Mouse (Mus musculus) adrenal gland, adult 18-20 months (tissue): Measurements from ENCODE around the gene Eef1akmt4. TPM values are rescaled to one million over a fixed set of nuclear protein-coding genes. Genes with fewer than 3 reads are reported as not detected.
"Not testable (repeated sequence)": the region's sequence is repeated elsewhere in the genome, so short reads cannot be mapped to it uniquely, and the experiment has no call there.

ENCODE experiments used
- DNase-seq, 2 experiments: peaks; one replicate each; pipeline ENCODE4 v3.0.0; 2021 to 2022; ENCODE audit warnings: low spot score in 2 of 2
- microRNA-seq, 2 experiments: library from miRNA; unstranded; fragments of <30 nt; microRNA quantifications; one replicate each; pipeline ENCODE4 v1.2.0; 2021; ENCODE audit warnings: borderline number of aligned reads in 2 of 2
- total RNA-seq, 2 experiments: library from RNA; stranded (reverse); gene quantifications; 1 replicate in 1 of 2; 2 replicates in 1 of 2; pipeline ENCODE4 v1.2.3; 2021

The Eef1akmt4 gene
- total RNA-seq, 2 experiments from 2014 or later, result 9.4 to 10.2 TPM

GRCm38 (mm10) chr16:20621991-20622685 is 10.7 kb downstream of the Eef1akmt4 start:
- peak; percentile 73 to 80 for DNase-seq

GRCm38 (mm10) chr16:20623211-20623610 is 11.8 kb downstream of the Eef1akmt4 start:
- DNase-seq, result no peak

GRCm38 (mm10) chr16:20628871-20629391 is 17.5 kb downstream of the Eef1akmt4 start:
- DNase-seq, result no peak

- peak; percentile 23 to 35 for DNase-seq
Observed at GRCm38 (mm10) chr16:20629731-20630634, 18.6 kb downstream of the Eef1akmt4 start, which contains the start of gene Ece2. Gene Ece2 (plus strand): TSS chr16:20629828.

- DNase-seq, result no peak
Observed at GRCm38 (mm10) chr16:20637410-20637809, 26.0 kb downstream of the Eef1akmt4 start.

GRCm38 (mm10) chr16:20638367-20638766 is 27.0 kb downstream of the Eef1akmt4 start:
- no peak for DNase-seq

GRCm38 (mm10) chr16:20642161-20642560 is 30.8 kb downstream of the Eef1akmt4 start:
- DNase-seq, result peak; percentile 67 to 76

- DNase-seq, result peak; percentile 24 to 40
Observed at GRCm38 (mm10) chr16:20643911-20644310, 32.5 kb downstream of the Eef1akmt4 start.

GRCm38 (mm10) chr16:20651076-20651946 is 39.9 kb downstream of the Eef1akmt4 start, which contains the start of gene Psmd2:
Gene Psmd2 (plus strand): TSS chr16:20651652.
- peak; percentile 98 for DNase-seq

GRCm38 (mm10) chr16:20651947-20652310 is 40.5 kb downstream of the Eef1akmt4 start:
- no peak for DNase-seq

GRCm38 (mm10) chr16:20653315-20653714 is 41.9 kb downstream of the Eef1akmt4 start:
- no peak for DNase-seq

GRCm38 (mm10) chr16:20657661-20658060 is 46.3 kb downstream of the Eef1akmt4 start:
- no peak for DNase-seq

GRCm38 (mm10) chr16:20668013-20668412 is 56.6 kb downstream of the Eef1akmt4 start, which contains the start of gene Eif4g1:
Gene Eif4g1 (plus strand): TSS chr16:20668313.
- DNase-seq, result not testable (repeated sequence)

Small RNA genes lying within 50 kb of the gene (microRNA-seq; reads per million reads assigned to microRNA genes)
- gene Mir1224, result 5.7 to 19.0 reads per million in 2 experiments

Other genes starting within 250 kb of the Eef1akmt4 start
- gene Abcc5, start 185.2 kb upstream of the Eef1akmt4 start, total RNA-seq, result 10 to 100 TPM; 77.9 to 95.5 TPM
- 10 to 100 TPM; 58.2 to 60.1 TPM for gene Eif2b5, start 112.8 kb upstream of the Eef1akmt4 start, total RNA-seq
- 10 to 100 TPM; 40.1 to 44.5 TPM for gene Dvl3, start 94.6 kb upstream of the Eef1akmt4 start, total RNA-seq
- 100 to 1,000 TPM; 277 to 333 TPM for gene Ap2m1, start 76.1 kb upstream of the Eef1akmt4 start, total RNA-seq
- 10 to 100 TPM; 94.3 to 94.4 TPM for gene Abcf3, start 63.0 kb upstream of the Eef1akmt4 start, total RNA-seq
- 1 to 10 TPM; 1.1 to 1.2 TPM for gene Vwa5b2, start 22.1 kb upstream of the Eef1akmt4 start, total RNA-seq
- not detected for gene Gm49333, start within 50 bp of the Eef1akmt4 start, total RNA-seq
- gene Alg3, start 142 bp downstream of the Eef1akmt4 start, total RNA-seq, result 10 to 100 TPM; 24.8 to 31.2 TPM
- gene Camk2n2, start 9.7 kb downstream of the Eef1akmt4 start, total RNA-seq, result 100 to 1,000 TPM in 1 of 2 experiments, 10 to 100 TPM in 1; 45.6 to 212 TPM
- gene Ece2, start 18.2 kb downstream of the Eef1akmt4 start, total RNA-seq, result 10 to 100 TPM in 1 of 2 experiments, 1 to 10 TPM in 1; 9.4 to 17.1 TPM
- 100 to 1,000 TPM; 265 to 268 TPM for gene Psmd2, start 40.1 kb downstream of the Eef1akmt4 start, total RNA-seq
- 100 to 1,000 TPM; 358 to 386 TPM for gene Eif4g1, start 56.7 kb downstream of the Eef1akmt4 start, total RNA-seq
- 10 to 100 TPM; 11.7 to 16.1 TPM for gene Fam131a, start 81.6 kb downstream of the Eef1akmt4 start, total RNA-seq
- 10 to 100 TPM; 28.0 to 37.1 TPM for gene Polr2h, start 106.1 kb downstream of the Eef1akmt4 start, total RNA-seq
- gene Clcn2, start 106.2 kb downstream of the Eef1akmt4 start, total RNA-seq, result 10 to 100 TPM; 16.8 to 52.6 TPM
- gene Chrd, start 121.5 kb downstream of the Eef1akmt4 start, total RNA-seq, result 10 to 100 TPM in 1 of 2 experiments, 1 to 10 TPM in 1; 9.7 to 12.4 TPM
- gene Thpo, start 122.9 kb downstream of the Eef1akmt4 start, total RNA-seq, result 1 to 10 TPM; 1.2 to 4.2 TPM